Mouse (Mus musculus) lung, postnatal 0 days (tissue): ENCODE measurements around the gene Ldah. TPM values are rescaled to one million over a fixed set of nuclear protein-coding genes. Genes with fewer than 3 reads are reported as not detected.

Experiments used
- ATAC-seq: fragments of 200-750 bp; cut with Nextera tagmentation; 2 replicates; pipeline ENCODE4 v1.8.0; 2017; ENCODE audit warnings: moderate library complexity
- DNase-seq: peaks from one replicate; pipeline ENCODE4 v3.0.0-alpha.2; 2016; ENCODE audit warnings: low spot score
- H3K27ac ChIP-seq: fragments of 300-500 bp; sonication (generic); 2 replicates; pipeline ENCODE4 v1.5.1; 2014; ENCODE audit warnings: antibody characterized with exemption, mild to moderate bottlenecking, low read length, mixed read lengths
- H3K27me3 ChIP-seq: fragments of 300-500 bp; sonication (generic); replicated peaks from 2 replicates; pipeline ENCODE4 v1.6.1; 2014; ENCODE audit warnings: low read length, mixed read lengths; ENCODE audit not compliant: insufficient read depth
- H3K36me3 ChIP-seq: fragments of 300-500 bp; sonication (generic); 2 replicates; pipeline ENCODE4 v1.6.1; 2014; ENCODE audit warnings: low read length, mixed read lengths; ENCODE audit not compliant: insufficient read depth
- H3K4me1 ChIP-seq: fragments of 300-500 bp; sonication (generic); 2 replicates; pipeline ENCODE4 v1.6.1; 2014; ENCODE audit warnings: antibody characterized with exemption, low read depth, low read length, mixed read lengths; ENCODE audit not compliant: insufficient read depth
- H3K4me2 ChIP-seq: fragments of 300-500 bp; sonication (generic); replicated peaks from 2 replicates; pipeline ENCODE4 v1.6.1; 2014; ENCODE audit warnings: low read depth, mild to moderate bottlenecking, low read length, moderate library complexity, mixed read lengths
- H3K4me3 ChIP-seq: fragments of 300-500 bp; sonication (generic); 2 replicates; pipeline ENCODE4 v1.5.1; 2014; ENCODE audit warnings: low read depth, low read length
- H3K9ac ChIP-seq: fragments of 300-500 bp; sonication (generic); replicated peaks from 2 replicates; pipeline ENCODE4 v1.6.1; 2014; ENCODE audit warnings: low read depth, mild to moderate bottlenecking
- H3K9me3 ChIP-seq: fragments of 300-500 bp; sonication (generic); 2 replicates; pipeline ENCODE4 v1.6.1; 2016; ENCODE audit warnings: low read length, mixed read lengths
- CTCF ChIP-seq: IDR thresholded peaks from 2 replicates; pipeline ENCODE4 v1.5.1; 2016; ENCODE audit warnings: antibody characterized with exemption, mild to moderate bottlenecking
- EP300 ChIP-seq: IDR thresholded peaks from 2 replicates; pipeline ENCODE4 v1.6.1; 2016; ENCODE audit warnings: antibody characterized with exemption, mild to moderate bottlenecking, control low read depth
- WGBS: fragments of 180-500 bp; shearing (Covaris S2); extraction: QIAGEN DNeasy Blood & Tissue Kit; methylation state at CpG from one replicate; pipeline ENCODE4 v1.1.7; 2014; 5-methylcytosine and 5-hydroxymethylcytosine counted together
- polyA plus RNA-seq: library from polyadenylated mRNA; unstranded; fragments of >200 nt; fragmentation: Nextera tagmentation; extraction: Ambion mirVana; gene quantifications from 2 replicates; pipeline ENCODE4 v1.2.1, GENCODE M21; 2015

The Ldah gene
- polyA plus RNA-seq, 1 experiment from 2014 or later = 45.5 TPM

GRCm38 (mm10) chr12:8291157-8291853, 83.4 kb downstream of the Ldah start:
- no peaks in the 10 kb centered on the region for H3K4me1 ChIP-seq
- ATAC-seq = no peak
- H3K36me3 ChIP-seq = no peaks in the 10 kb centered on the region
- no peak overlapping the region for H3K4me2 ChIP-seq
- no peak for TF ChIP-seq CTCF
- no peak for TF ChIP-seq EP300
- no peak overlapping the region for H3K27ac ChIP-seq
- H3K9ac ChIP-seq = no peak overlapping the region
- no peaks in the 10 kb centered on the region for H3K9me3 ChIP-seq
- 69% methylated on average over 15 of the region's 15 CpGs for WGBS
- DNase-seq = no peak
- no peak overlapping the region for H3K4me3 ChIP-seq
- H3K27me3 ChIP-seq = 0 out of 2 replicates have a peak, but pooled peaks cover 4% of the 10 kb centered on the region

- no peak for TF ChIP-seq CTCF
- TF ChIP-seq EP300 = no peak
- Histone ChIP-seq H3K27ac (no peak overlapping the region), H3K4me2 (no peak overlapping the region), H3K9me3 (no peaks in the 10 kb centered on the region), H3K27me3 (peaks cover 43% of the 10 kb centered on the region), H3K4me1 (no peaks in the 10 kb centered on the region), H3K9ac (no peak overlapping the region), H3K36me3 (no peaks in the 10 kb centered on the region), H3K4me3 (no peak overlapping the region)
- ATAC-seq (peak; percentile 59), DNase-seq (peak; percentile 58)
- 37% methylated on average over 6 of the region's 6 CpGs for WGBS
These were observed 87.5 kb downstream of the Ldah start for GRCm38 (mm10) chr12:8295307-8295913.

GRCm38 (mm10) chr12:8296154-8296553, 88.2 kb downstream of the Ldah start:
- Histone ChIP-seq H3K27me3 (peaks cover 50% of the 10 kb centered on the region), H3K9ac (no peak overlapping the region), H3K4me1 (peaks cover under 1% of the 10 kb centered on the region; the same call in 1 of the 2 replicates), H3K9me3 (no peaks in the 10 kb centered on the region), H3K4me3 (no peak overlapping the region), H3K4me2 (no peak overlapping the region), H3K27ac (no peak overlapping the region), H3K36me3 (no peaks in the 10 kb centered on the region)
- DNase-seq (no peak), ATAC-seq (no peak)
- WGBS = 80% methylated on average over 2 of the region's 2 CpGs
- TF ChIP-seq CTCF (no peak), EP300 (no peak)

- TF ChIP-seq EP300 (no peak), CTCF (no peak)
- DNase-seq = no peak
- no peak overlapping the region for H3K9ac ChIP-seq
- peak overlapping the region; percentile 21 for H3K4me3 ChIP-seq
- WGBS = 6% methylated on average over 34 of the region's 34 CpGs
- ATAC-seq = no peak
- peaks cover 3% of the 10 kb centered on the region; the same call in 1 of the 2 replicates for H3K4me1 ChIP-seq
- peaks cover 65% of the 10 kb centered on the region for H3K27me3 ChIP-seq
- peak overlapping the region; percentile 53 for H3K4me2 ChIP-seq
- no peak overlapping the region for H3K27ac ChIP-seq
- H3K36me3 ChIP-seq = no peaks in the 10 kb centered on the region
- no peaks in the 10 kb centered on the region for H3K9me3 ChIP-seq
These were observed 89.8 kb downstream of the Ldah start for GRCm38 (mm10) chr12:8297586-8298214.

- Histone ChIP-seq H3K9me3 (no peaks in the 10 kb centered on the region), H3K36me3 (no peaks in the 10 kb centered on the region), H3K4me1 (peaks cover 3% of the 10 kb centered on the region; the same call in 1 of the 2 replicates), H3K9ac (no peak overlapping the region), H3K4me3 (peak overlapping the region; percentile 21), H3K27ac (no peak overlapping the region), H3K27me3 (peaks cover 73% of the 10 kb centered on the region), H3K4me2 (peak overlapping the region; percentile 53)
- TF ChIP-seq EP300 (no peak), CTCF (no peak)
- DNase-seq = no peak
- WGBS = 2% methylated on average over 59 of the region's 85 CpGs
- ATAC-seq = peak; percentile 12; the same call in 1 of the 2 replicates
These were observed 90.6 kb downstream of the Ldah start for GRCm38 (mm10) chr12:8298361-8299142.
